Mouse (Mus musculus): ENCODE measurements around the gene Dlx2. TPM values are rescaled to one million over a fixed set of nuclear protein-coding genes. Genes with fewer than 3 reads are reported as not detected.

The Dlx2 gene
- total and polyA plus RNA-seq, 2 experiments = not detected

DNA sequence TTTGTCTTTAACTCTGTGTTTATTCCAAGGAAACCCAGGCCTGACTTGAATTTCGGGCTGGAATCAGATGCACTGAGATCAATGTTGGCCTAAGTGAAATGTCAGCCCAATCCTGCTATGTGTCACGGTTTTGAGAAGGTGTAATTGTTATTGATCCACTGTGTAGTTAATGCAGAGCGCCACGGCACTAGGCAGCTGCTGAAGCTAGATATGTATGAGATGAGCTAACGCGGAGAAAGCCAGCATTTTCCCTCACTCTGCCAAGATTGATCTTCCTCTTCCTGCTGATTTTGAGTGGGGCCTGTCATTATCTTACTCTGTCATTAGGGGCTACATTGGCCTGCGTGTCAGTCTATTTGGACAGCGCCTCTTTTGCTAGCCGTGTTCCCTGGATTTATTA lies 34.2 kb downstream of the Dlx2 start:
- peaks cover 10% of the 10 kb centered on the region; the same call in 1 of the 2 replicates for H3K36me3 ChIP-seq (ENCODE audit: control insufficient read depth, insufficient read depth, low read length)
- 91% methylated on average over 9 of the region's 9 CpGs for WGBS
- no peak for DNase-seq (ENCODE audit: extremely low read depth, low read depth, low spot score)

DNA sequence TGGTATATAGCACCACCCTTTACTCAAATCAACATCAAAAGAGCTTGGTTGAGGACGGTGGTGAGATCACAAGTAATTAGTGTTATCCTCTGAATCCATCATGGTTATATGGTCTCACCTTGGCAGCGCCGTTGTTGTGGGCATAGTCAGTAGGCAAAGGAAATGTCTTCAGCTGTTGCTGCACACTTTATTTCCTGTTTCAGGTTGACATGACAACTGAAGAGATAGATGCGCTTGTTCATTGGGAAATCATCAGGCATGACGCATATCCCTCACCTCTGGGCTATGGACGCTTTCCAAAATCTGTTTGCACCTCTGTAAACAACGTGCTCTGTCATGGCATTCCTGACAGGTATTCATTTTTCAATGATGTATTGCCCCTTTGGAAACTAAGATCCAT lies 35.3 kb downstream of the Dlx2 start:
- Histone ChIP-seq H3K27ac (replicated peaks; ENCODE audit: insufficient read depth, low read depth, low read length) (no peak overlapping the region), H3K36me3 (ENCODE audit: control insufficient read depth, insufficient read depth, low read length) (peaks cover 10% of the 10 kb centered on the region; the same call in 1 of the 2 replicates), H3K9ac (ENCODE audit: low read depth, low read length) (no peak overlapping the region), H3K4me1 (ENCODE audit: control insufficient read depth, insufficient read depth, low read length) (no peaks in the 10 kb centered on the region), H3K79me2 (ENCODE audit: control insufficient read depth, insufficient read depth, low read length) (no peaks in the 10 kb centered on the region), H3K27me3 (ENCODE audit: control insufficient read depth, insufficient read depth, low read length) (no peaks in the 10 kb centered on the region), H3K4me3 (ENCODE audit: insufficient read depth, low read depth, low read length) (no peak overlapping the region)
- no peak for TF ChIP-seq POLR2A (IDR thresholded peaks at IDR 0.05; ENCODE audit: extremely low read depth, insufficient read depth, low read length)
- no peak for TF ChIP-seq CTCF (IDR thresholded peaks at IDR 0.05; ENCODE audit: low read depth, low read length)
- DNase-seq (ENCODE audit: extremely low read depth, low read depth, low spot score) = no peak
- WGBS = 88% methylated on average over 7 of the region's 7 CpGs

More for the DNA sequence above, 34.2 kb downstream of the Dlx2 start:
- Histone ChIP-seq H3K79me2 (ENCODE audit: control insufficient read depth, insufficient read depth, low read length) (no peaks in the 10 kb centered on the region), H3K27ac (replicated peaks; ENCODE audit: insufficient read depth, low read depth, low read length) (no peak overlapping the region), H3K4me1 (ENCODE audit: control insufficient read depth, insufficient read depth, low read length) (no peaks in the 10 kb centered on the region), H3K27me3 (ENCODE audit: control insufficient read depth, insufficient read depth, low read length) (no peaks in the 10 kb centered on the region), H3K9ac (ENCODE audit: low read depth, low read length) (no peak overlapping the region), H3K4me3 (ENCODE audit: insufficient read depth, low read depth, low read length) (no peak overlapping the region)
- TF ChIP-seq POLR2A (IDR thresholded peaks at IDR 0.05; ENCODE audit: extremely low read depth, insufficient read depth, low read length) (no peak), CTCF (IDR thresholded peaks at IDR 0.05; ENCODE audit: low read depth, low read length) (no peak)

DNA sequence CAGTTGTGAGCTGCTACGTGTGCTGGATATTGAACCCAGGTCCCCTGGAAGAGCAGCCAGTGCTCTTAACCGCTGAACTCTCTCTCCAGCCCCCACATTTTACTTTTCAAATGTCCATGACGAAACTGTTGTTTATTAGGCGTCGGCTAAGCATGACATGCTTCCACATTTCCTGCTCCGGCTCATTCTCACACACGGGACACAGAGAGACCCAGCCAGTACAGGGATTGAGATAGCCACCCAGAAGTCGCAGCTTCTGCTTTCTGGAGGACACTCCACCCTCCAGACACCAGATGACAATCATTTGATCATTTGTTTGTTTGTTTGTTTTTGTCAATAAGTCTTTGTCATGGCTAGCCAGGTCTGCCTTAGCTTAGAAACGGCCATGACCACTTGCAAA lies 41.7 kb downstream of the Dlx2 start:
- H3K27me3 ChIP-seq (ENCODE audit: control insufficient read depth, insufficient read depth, low read length) = no peaks in the 10 kb centered on the region
- no peak for DNase-seq (ENCODE audit: extremely low read depth, low read depth, low spot score)
- no peaks in the 10 kb centered on the region for H3K36me3 ChIP-seq (ENCODE audit: control insufficient read depth, insufficient read depth, low read length)
- 0 out of 2 replicates have a peak, but pooled peaks cover 2% of the 10 kb centered on the region for H3K4me1 ChIP-seq (ENCODE audit: control insufficient read depth, insufficient read depth, low read length)
- TF ChIP-seq CTCF (IDR thresholded peaks at IDR 0.05; ENCODE audit: low read depth, low read length) (no peak), POLR2A (IDR thresholded peaks at IDR 0.05; ENCODE audit: extremely low read depth, insufficient read depth, low read length) (no peak)
- H3K9ac ChIP-seq (ENCODE audit: low read depth, low read length) = no peak overlapping the region
- no peak overlapping the region for H3K27ac ChIP-seq (replicated peaks; ENCODE audit: insufficient read depth, low read depth, low read length)
- WGBS = 69% methylated on average over 9 of the region's 9 CpGs
- H3K79me2 ChIP-seq (ENCODE audit: control insufficient read depth, insufficient read depth, low read length) = peaks cover 2% of the 10 kb centered on the region; the same call in 1 of the 2 replicates
- no peak overlapping the region for H3K4me3 ChIP-seq (ENCODE audit: insufficient read depth, low read depth, low read length)

DNA sequence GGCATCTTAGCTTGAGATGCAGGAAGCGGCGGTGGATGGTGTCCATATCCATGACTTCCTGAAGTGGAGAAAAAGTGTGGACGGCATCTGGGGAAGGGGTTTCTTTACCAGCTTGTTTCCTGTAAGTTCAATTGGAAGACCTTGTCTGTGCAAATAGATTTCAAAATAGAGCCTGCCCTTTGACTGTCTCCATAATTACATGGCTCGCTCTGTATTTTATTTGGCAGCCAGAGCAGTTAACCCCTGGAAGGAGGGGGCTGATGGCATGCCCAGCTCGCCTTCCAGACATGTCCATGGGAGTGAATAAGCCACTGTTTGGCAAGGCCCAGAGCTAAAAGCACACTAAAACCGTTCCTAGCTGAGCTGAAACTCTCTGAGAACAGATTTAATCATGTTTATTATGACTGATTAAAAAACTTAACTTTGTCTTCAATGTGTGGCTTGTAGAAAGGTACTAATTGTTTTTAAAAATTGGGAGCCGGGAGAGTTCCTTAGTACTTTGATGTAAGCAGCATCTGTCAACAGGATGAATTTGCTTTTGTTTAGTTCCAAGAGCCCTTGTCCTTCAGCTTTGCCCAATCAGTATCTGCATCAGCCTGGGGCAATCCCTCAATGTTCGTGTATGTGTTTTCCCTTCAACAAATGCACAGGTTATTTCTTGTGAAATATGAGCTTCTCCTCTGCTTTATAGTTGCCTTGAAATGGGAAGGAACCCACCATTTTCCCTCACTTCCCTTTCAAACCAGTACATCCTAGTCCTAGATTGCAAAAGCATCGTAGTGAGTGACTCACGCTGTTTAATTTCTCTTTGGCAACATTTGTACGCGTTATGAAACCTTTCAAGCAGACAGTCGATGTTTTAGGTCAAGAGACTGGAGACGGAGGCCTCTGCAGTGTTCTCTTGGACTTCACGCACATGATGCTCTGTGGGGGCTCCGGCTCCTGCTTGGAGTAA lies 47.0 kb downstream of the Dlx2 start:
- peaks cover 17% of the 10 kb centered on the region for H3K4me1 ChIP-seq (ENCODE audit: control insufficient read depth, insufficient read depth, low read length)
- peak overlapping the region; percentile 42; the same call in 1 of the 2 replicates for H3K4me3 ChIP-seq (ENCODE audit: insufficient read depth, low read depth, low read length)
- 21% methylated on average over 16 of the region's 16 CpGs for WGBS
- no peaks in the 10 kb centered on the region for H3K27me3 ChIP-seq (ENCODE audit: control insufficient read depth, insufficient read depth, low read length)
- TF ChIP-seq CTCF (IDR thresholded peaks at IDR 0.05; ENCODE audit: low read depth, low read length) = no peak
- TF ChIP-seq POLR2A (IDR thresholded peaks at IDR 0.05; ENCODE audit: extremely low read depth, insufficient read depth, low read length) = no peak
- H3K36me3 ChIP-seq (ENCODE audit: control insufficient read depth, insufficient read depth, low read length) = no peaks in the 10 kb centered on the region
- H3K79me2 ChIP-seq (ENCODE audit: control insufficient read depth, insufficient read depth, low read length) = peaks cover 2% of the 10 kb centered on the region; the same call in 1 of the 2 replicates
- peak overlapping the region; percentile 84 for H3K27ac ChIP-seq (replicated peaks; ENCODE audit: insufficient read depth, low read depth, low read length)
- peak overlapping the region; percentile 57; the same call in 1 of the 2 replicates for H3K9ac ChIP-seq (ENCODE audit: low read depth, low read length)
- DNase-seq (ENCODE audit: extremely low read depth, low read depth, low spot score) = peak; percentile 93

DNA sequence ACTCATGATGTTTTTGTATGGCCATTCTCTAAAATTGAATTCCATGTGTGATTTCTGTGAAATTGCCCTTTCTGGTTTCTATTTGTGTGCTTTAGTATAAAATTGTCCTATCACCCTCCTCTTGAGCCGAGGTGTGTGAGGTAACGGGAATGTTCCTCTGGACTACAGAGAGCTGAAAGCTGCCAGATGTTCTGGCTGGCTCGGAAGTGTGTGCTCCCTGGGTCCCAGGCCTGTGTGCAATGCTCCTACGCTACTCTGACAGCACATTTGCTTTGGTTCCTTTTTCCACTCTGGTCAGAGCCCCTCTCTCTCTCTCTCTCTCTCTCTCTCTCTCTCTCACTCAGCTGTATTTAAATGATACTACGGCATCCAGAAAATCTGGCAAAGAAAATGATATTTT lies 49.4 kb downstream of the Dlx2 start:
- H3K4me3 ChIP-seq (ENCODE audit: insufficient read depth, low read depth, low read length) = no peak overlapping the region
- DNase-seq (ENCODE audit: extremely low read depth, low read depth, low spot score) = peak; percentile 79
- no peak overlapping the region for H3K27ac ChIP-seq (replicated peaks; ENCODE audit: insufficient read depth, low read depth, low read length)
- WGBS = 29% methylated on average over 5 of the region's 5 CpGs
- H3K4me1 ChIP-seq (ENCODE audit: control insufficient read depth, insufficient read depth, low read length) = peaks cover 17% of the 10 kb centered on the region
- no peaks in the 10 kb centered on the region for H3K27me3 ChIP-seq (ENCODE audit: control insufficient read depth, insufficient read depth, low read length)
- TF ChIP-seq POLR2A (IDR thresholded peaks at IDR 0.05; ENCODE audit: extremely low read depth, insufficient read depth, low read length) = no peak
- no peak for TF ChIP-seq CTCF (IDR thresholded peaks at IDR 0.05; ENCODE audit: low read depth, low read length)
- no peaks in the 10 kb centered on the region; the same call in 1 of the 2 replicates for H3K79me2 ChIP-seq (ENCODE audit: control insufficient read depth, insufficient read depth, low read length)
- no peaks in the 10 kb centered on the region for H3K36me3 ChIP-seq (ENCODE audit: control insufficient read depth, insufficient read depth, low read length)
- H3K9ac ChIP-seq (ENCODE audit: low read depth, low read length) = no peak overlapping the region

Measured in liver, adult 2 months (tissue).